Mouse (Mus musculus) heart, adult 2 months (tissue): Measurements from ENCODE around the gene Cnn2.

Experiments
- CTCF ChIP-seq: fragments of 200-600 bp; IDR thresholded peaks from 2 replicates; pipeline ENCODE4 v1.8.1; 2022; ENCODE audit warnings: antibody characterized with exemption, mild to moderate bottlenecking, moderate library complexity
- EP300 ChIP-seq: fragments of 200-500 bp; IDR thresholded peaks from 2 replicates; pipeline ENCODE4 v1.6.1; 2011; ENCODE audit warnings: low read depth, low read length, control low read depth; ENCODE audit not compliant: insufficient read depth

DNA sequence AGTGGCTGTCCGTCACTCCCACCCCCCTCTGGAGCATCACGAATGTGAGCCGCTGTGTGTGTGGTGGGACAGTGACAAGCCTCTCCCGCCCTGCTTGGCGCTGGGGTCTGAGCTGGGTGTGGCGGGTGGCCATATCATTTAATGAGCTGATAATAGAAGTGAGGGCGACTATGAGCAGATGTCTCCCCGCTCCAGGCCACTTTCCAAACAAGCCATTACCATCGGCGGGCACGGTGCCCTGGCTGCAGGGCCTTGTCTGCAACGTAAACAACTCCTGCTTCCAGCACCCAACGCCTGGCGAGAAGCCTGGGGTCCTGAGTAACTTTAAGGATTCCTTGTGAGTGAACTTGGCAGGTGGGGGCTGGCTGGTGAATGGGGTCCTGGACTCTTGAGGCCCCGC, 9.4 kb downstream of the Cnn2 start:
- no peak for TF ChIP-seq CTCF
- 0 out of 2 replicates have a peak, but pooled peaks have one; percentile 9 for TF ChIP-seq EP300
